Mouse (Mus musculus) midbrain, embryonic 15.5 days (tissue): ENCODE data around the gene Bank1. TPM values are rescaled to one million over a fixed set of nuclear protein-coding genes. Genes with fewer than 3 reads are reported as not detected.
"Not testable (repeated sequence)": the region's sequence is repeated elsewhere in the genome, so short reads cannot be mapped to it uniquely, and the experiment has no call there.

Source experiments
- ATAC-seq: fragments of 200-750 bp; cut with Nextera tagmentation; replicated peaks from 2 replicates; pipeline ENCODE4 v1.8.0; 2017; ENCODE audit warnings: moderate TSS enrichment
- H3K27ac ChIP-seq: fragments of 300-500 bp; sonication (generic); 2 replicates; pipeline ENCODE4 v1.5.1; 2015; ENCODE audit warnings: mild to moderate bottlenecking, inconsistent platforms
- H3K27me3 ChIP-seq: fragments of 300-500 bp; sonication (generic); replicated peaks from 2 replicates; pipeline ENCODE4 v1.6.1; 2015; ENCODE audit warnings: inconsistent platforms
- H3K36me3 ChIP-seq: fragments of 300-500 bp; sonication (generic); replicated peaks from 2 replicates; pipeline ENCODE4 v1.6.1; 2015; ENCODE audit warnings: inconsistent platforms
- H3K4me1 ChIP-seq: fragments of 300-500 bp; sonication (generic); 2 replicates; pipeline ENCODE4 v1.6.1; 2015; ENCODE audit warnings: inconsistent platforms
- H3K4me2 ChIP-seq: fragments of 300-500 bp; sonication (generic); 2 replicates; pipeline ENCODE4 v1.6.1; 2015; ENCODE audit warnings: inconsistent platforms, mild to moderate bottlenecking, moderate library complexity
- H3K4me3 ChIP-seq: fragments of 300-500 bp; sonication (generic); 2 replicates; pipeline ENCODE4 v1.5.1; 2015; ENCODE audit warnings: mild to moderate bottlenecking, inconsistent platforms
- H3K9ac ChIP-seq: fragments of 300-500 bp; sonication (generic); 2 replicates; pipeline ENCODE4 v1.6.1; 2015; ENCODE audit warnings: mild to moderate bottlenecking, inconsistent platforms
- H3K9me3 ChIP-seq: fragments of 300-500 bp; sonication (generic); 2 replicates; pipeline ENCODE4 v1.6.1; 2016; ENCODE audit warnings: inconsistent platforms
- WGBS: fragments of 180-500 bp; shearing (Covaris S2); methylation state at CpG from one replicate; pipeline ENCODE4 v1.1.7; 2015; ENCODE audit warnings: mixed read lengths; 5-methylcytosine and 5-hydroxymethylcytosine counted together
- polyA plus RNA-seq: library from polyadenylated mRNA; unstranded; fragments of >200 nt; fragmentation: Nextera tagmentation; extraction: Ambion mirVana; gene quantifications from 2 replicates; pipeline ENCODE4 v1.2.1, GENCODE M21; 2015

Bank1 gene
- polyA plus RNA-seq, 1 experiment from 2014 or later, result 0.41 TPM

DNA sequence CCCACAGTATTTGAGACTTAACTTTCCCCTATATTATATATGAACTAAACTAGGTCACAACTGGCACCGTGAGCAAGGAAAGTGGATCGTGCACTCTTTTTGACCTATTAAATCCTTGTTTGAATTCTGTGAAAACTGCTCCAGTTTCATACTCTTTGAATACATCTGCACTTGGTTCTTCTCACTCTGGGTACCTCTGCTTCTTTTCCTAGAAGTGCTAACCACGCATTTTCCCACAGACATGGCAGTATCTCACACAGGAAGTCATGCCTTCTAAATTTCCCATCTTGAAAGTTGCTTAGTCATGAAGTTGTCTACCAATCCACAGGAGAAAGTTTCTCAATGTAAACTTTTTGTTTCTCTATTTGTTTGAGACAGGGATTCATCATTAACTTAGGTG is 3.9 kb downstream of the Bank1 start:
- Histone ChIP-seq H3K9me3 (no peaks in the 10 kb centered on the region), H3K27me3 (no peaks in the 10 kb centered on the region), H3K4me2 (no peak overlapping the region), H3K27ac (no peak overlapping the region), H3K4me1 (no peaks in the 10 kb centered on the region), H3K36me3 (no peaks in the 10 kb centered on the region), H3K9ac (no peak overlapping the region), H3K4me3 (no peak overlapping the region)
- WGBS, result 92% methylated on average over 3 of the region's 3 CpGs
- no peak for ATAC-seq

DNA sequence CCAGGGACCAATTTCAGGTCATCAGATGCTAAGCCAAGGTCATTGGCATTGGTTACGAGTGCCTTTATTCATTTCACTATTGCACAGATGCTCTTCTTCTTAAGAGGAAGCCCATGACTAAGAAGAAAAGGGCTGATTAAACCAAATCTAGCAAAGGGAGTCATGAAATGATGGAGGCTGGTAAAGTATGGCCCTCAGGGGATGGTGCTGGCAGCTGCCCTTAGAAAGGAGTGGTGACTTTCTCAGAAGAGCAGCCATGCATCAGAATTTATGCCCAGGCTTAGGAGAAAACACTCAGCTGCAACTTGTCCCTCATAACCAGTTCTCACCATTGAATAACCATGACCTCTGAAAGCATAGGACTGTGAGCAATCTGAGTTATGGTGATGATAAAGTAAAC is 17.4 kb downstream of the Bank1 start:
- Histone ChIP-seq H3K4me3 (no peak overlapping the region), H3K36me3 (no peaks in the 10 kb centered on the region), H3K4me1 (no peaks in the 10 kb centered on the region), H3K27me3 (no peaks in the 10 kb centered on the region), H3K9me3 (no peaks in the 10 kb centered on the region), H3K9ac (no peak overlapping the region), H3K4me2 (no peak overlapping the region), H3K27ac (no peak overlapping the region)
- no peak for ATAC-seq
- 85% methylated on average over 1 of the region's 1 CpGs for WGBS

DNA sequence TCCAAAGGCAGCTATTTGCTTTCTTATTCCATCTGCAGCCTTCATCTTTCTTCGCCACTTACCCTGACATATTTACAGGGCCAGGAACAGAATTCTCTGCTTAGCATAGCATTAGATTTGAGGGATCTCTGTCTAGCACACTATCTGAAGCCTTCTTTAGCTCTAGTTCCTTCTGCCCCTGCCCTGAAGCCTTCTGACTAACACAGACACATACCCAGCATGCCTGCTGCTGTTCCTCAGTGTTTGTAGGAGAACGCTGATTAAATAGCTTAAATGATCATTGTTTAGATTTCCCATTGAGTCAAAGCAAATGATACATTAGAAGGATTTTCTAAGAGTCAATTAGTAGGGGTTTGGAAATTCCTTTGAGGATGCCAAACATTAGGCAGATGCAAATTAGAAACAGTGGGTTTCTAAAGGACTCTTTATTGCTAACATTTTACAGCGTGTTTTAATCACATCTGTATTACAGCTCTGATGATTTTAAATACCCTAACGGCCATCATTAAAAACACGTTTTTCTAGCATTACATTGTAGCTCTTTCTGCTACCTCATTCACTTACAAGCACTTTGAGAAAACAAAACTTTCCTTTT is 19.2 kb downstream of the Bank1 start:
- Histone ChIP-seq H3K9me3 (no peaks in the 10 kb centered on the region), H3K4me1 (no peaks in the 10 kb centered on the region), H3K27me3 (no peaks in the 10 kb centered on the region), H3K27ac (no peak overlapping the region), H3K36me3 (no peaks in the 10 kb centered on the region), H3K4me3 (no peak overlapping the region), H3K4me2 (no peak overlapping the region), H3K9ac (no peak overlapping the region)
- no peak for ATAC-seq
- 62% methylated on average over 5 of the region's 5 CpGs for WGBS

DNA sequence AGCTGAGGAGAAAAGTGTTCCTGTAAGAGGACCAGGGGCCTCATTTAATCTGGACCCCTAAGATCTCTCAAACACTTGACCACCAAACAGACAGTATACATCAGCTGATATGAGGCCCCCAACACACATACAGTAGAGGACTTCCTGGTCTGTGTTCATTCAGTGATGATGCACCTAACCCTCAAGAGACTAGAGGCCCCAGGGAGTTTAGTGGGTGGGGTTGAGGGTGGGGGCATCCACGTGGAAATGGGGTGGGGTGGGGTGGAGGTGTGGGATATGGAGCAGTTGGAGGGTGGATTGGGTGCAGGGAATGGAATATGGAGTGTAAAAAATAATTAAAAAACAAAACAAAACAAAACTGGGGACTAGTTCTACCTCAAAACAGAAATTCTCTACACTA is 23.3 kb downstream of the Bank1 start:
- no peak for ATAC-seq
- no peak overlapping the region for H3K4me2 ChIP-seq
- H3K4me1 ChIP-seq, result no peaks in the 10 kb centered on the region
- WGBS, result 39% methylated on average over 1 of the region's 1 CpGs
- H3K36me3 ChIP-seq, result no peaks in the 10 kb centered on the region
- no peak overlapping the region for H3K9ac ChIP-seq
- H3K9me3 ChIP-seq, result no peaks in the 10 kb centered on the region
- no peak overlapping the region for H3K4me3 ChIP-seq
- H3K27ac ChIP-seq, result no peak overlapping the region
- no peaks in the 10 kb centered on the region for H3K27me3 ChIP-seq

- H3K27ac ChIP-seq, H3K9ac ChIP-seq: not testable (repeated sequence)
- 86% methylated on average over 2 of the region's 2 CpGs for WGBS
Observed at GRCm38 (mm10) chr3:136300810-136301209, 25.1 kb downstream of the Bank1 start.

DNA sequence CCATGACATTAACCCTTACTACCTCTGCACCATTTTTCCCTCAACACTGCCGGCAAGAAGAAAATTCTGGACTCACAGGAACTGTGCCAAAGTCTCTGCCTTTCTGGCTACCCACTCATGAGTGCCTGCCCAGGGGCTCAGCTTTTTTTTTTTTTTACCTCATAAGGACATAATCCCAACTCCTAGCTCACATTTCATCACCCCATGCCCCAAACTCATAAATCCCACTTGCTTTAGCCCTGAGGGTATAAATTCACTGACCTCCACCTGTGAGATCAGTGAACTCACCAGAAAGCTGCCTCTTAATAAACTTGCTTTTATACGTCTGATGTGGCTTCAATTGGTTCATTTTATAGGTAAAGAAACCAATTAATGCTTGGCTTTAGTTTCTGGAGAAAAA is 28.5 kb downstream of the Bank1 start:
- Histone ChIP-seq H3K9ac (no peak overlapping the region), H3K27me3 (no peaks in the 10 kb centered on the region), H3K4me1 (no peaks in the 10 kb centered on the region), H3K4me3 (no peak overlapping the region), H3K4me2 (no peak overlapping the region), H3K27ac (no peak overlapping the region), H3K9me3 (no peaks in the 10 kb centered on the region), H3K36me3 (no peaks in the 10 kb centered on the region)
- no peak for ATAC-seq
- WGBS, result 85% methylated on average over 2 of the region's 2 CpGs

More at GRCm38 (mm10) chr3:136300810-136301209, 25.1 kb downstream of the Bank1 start:
- H3K4me1 ChIP-seq, ATAC-seq, H3K4me3 ChIP-seq, H3K36me3 ChIP-seq, H3K27me3 ChIP-seq, H3K4me2 ChIP-seq, H3K9me3 ChIP-seq: not testable (repeated sequence)

DNA sequence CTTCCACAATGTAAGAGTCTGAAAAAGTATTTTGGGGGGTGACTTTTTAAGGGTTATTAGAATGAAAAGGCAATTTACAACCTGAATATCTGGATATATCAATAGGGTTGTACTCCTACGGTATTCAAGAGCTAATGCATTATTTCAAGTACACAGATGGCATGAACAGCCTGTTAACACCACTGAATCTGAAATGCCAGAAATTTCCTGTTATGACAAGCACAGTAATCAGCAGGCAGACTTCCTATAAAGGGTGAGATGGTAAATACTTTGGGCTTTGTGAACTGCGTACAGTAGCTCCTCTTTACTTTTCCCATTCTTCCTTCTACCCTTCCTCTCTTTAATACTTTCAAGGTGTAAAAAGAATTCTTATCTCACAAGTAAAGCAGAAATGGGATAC is 30.6 kb downstream of the Bank1 start:
- no peaks in the 10 kb centered on the region for H3K27me3 ChIP-seq
- H3K9me3 ChIP-seq, result no peaks in the 10 kb centered on the region
- H3K9ac ChIP-seq, result no peak overlapping the region
- no peaks in the 10 kb centered on the region for H3K4me1 ChIP-seq
- 89% methylated on average over 2 of the region's 2 CpGs for WGBS
- no peaks in the 10 kb centered on the region for H3K36me3 ChIP-seq
- ATAC-seq, result no peak
- no peak overlapping the region for H3K4me3 ChIP-seq
- no peak overlapping the region for H3K27ac ChIP-seq
- no peak overlapping the region for H3K4me2 ChIP-seq

DNA sequence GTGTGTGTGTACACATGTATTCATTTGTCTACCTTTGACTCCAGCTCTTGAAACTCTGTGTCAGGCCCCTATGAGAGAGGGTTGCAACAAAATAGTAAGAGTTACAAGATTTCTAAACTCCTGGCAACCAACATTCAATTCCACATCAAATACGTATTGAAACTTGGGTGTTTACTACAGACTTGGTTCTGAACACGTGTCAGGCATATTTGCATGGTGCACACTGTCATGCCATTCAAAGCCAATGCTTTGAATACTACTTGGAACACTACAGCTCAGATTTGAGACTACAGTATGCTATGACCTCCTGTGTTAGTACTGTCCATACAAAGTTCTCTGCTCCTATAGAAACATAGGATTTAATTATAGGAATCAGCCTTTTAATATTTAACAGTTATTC is 38.0 kb downstream of the Bank1 start:
- Histone ChIP-seq H3K9me3 (no peaks in the 10 kb centered on the region), H3K4me3 (no peak overlapping the region), H3K9ac (no peak overlapping the region), H3K4me2 (no peak overlapping the region), H3K27ac (no peak overlapping the region), H3K27me3 (no peaks in the 10 kb centered on the region), H3K4me1 (no peaks in the 10 kb centered on the region), H3K36me3 (no peaks in the 10 kb centered on the region)
- ATAC-seq, result no peak
- WGBS, result 83% methylated on average over 2 of the region's 2 CpGs

- WGBS, result 91% methylated on average over 8 of the region's 8 CpGs
- Histone ChIP-seq H3K4me1 (no peaks in the 10 kb centered on the region), H3K4me3 (no peak overlapping the region), H3K9me3 (no peaks in the 10 kb centered on the region), H3K36me3 (no peaks in the 10 kb centered on the region), H3K27ac (no peak overlapping the region), H3K9ac (no peak overlapping the region), H3K4me2 (no peak overlapping the region), H3K27me3 (no peaks in the 10 kb centered on the region)
- ATAC-seq, result no peak
Observed at GRCm38 (mm10) chr3:136264969-136265595, 60.8 kb downstream of the Bank1 start.

DNA sequence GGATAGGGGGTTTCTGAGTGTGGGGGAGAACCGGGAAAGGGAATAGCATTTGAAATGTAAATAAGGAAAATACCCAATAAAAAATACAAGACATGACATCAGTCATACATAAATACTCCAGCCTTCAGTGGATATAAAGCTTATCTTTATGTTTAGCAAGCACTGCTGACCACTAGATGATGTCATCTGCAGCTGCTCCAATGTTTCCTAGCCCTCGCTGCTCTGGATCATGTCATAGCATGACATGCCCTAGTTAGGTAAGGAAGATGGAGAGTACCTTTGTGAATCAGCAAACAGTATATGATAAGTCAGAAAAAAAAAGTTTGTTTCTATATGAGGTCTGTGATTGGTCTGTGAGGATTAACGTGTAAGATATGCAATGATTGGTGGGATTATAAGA is 68.1 kb downstream of the Bank1 start:
- Histone ChIP-seq H3K4me3 (no peak overlapping the region), H3K4me2 (no peak overlapping the region), H3K27me3 (no peaks in the 10 kb centered on the region), H3K4me1 (no peaks in the 10 kb centered on the region), H3K27ac (no peak overlapping the region), H3K9me3 (no peaks in the 10 kb centered on the region), H3K36me3 (no peaks in the 10 kb centered on the region), H3K9ac (no peak overlapping the region)
- no peak for ATAC-seq
- 90% methylated on average over 3 of the region's 3 CpGs for WGBS

DNA sequence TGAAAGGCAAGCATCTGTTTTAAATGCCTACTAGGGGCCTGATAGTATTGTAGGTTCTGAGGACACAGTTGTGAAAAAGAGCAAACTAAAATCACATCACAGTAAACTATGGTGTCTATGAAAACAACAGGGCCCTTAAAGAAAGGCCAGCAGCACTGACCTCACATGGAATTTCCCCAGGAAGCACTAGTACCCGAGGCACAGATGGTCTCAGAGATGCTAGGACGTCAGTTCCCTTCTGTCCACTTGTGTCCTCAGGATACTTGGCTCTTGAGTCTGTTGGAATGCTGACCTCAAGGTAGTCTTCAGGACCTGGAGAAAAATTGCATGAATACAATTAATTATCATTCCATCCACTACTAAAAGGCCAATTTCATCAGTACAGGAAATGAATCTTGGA is 71.2 kb downstream of the Bank1 start:
- no peaks in the 10 kb centered on the region for H3K36me3 ChIP-seq
- no peak for ATAC-seq
- no peaks in the 10 kb centered on the region for H3K27me3 ChIP-seq
- no peak overlapping the region for H3K27ac ChIP-seq
- WGBS, result 65% methylated on average over 2 of the region's 2 CpGs
- no peaks in the 10 kb centered on the region for H3K9me3 ChIP-seq
- H3K9ac ChIP-seq, result no peak overlapping the region
- no peak overlapping the region for H3K4me3 ChIP-seq
- H3K4me2 ChIP-seq, result no peak overlapping the region
- H3K4me1 ChIP-seq, result no peaks in the 10 kb centered on the region

- Histone ChIP-seq H3K27ac (no peak overlapping the region), H3K9ac (no peak overlapping the region), H3K4me3 (no peak overlapping the region), H3K4me2 (no peak overlapping the region), H3K36me3 (no peaks in the 10 kb centered on the region), H3K4me1 (no peaks in the 10 kb centered on the region), H3K9me3 (no peaks in the 10 kb centered on the region), H3K27me3 (no peaks in the 10 kb centered on the region)
- no peak for ATAC-seq
- WGBS, result 75% methylated on average over 4 of the region's 4 CpGs
Observed at GRCm38 (mm10) chr3:136252820-136253219, 73.0 kb downstream of the Bank1 start.

GRCm38 (mm10) chr3:136251578-136251977 is 74.3 kb downstream of the Bank1 start:
- Histone ChIP-seq H3K9ac (no peak overlapping the region), H3K4me1 (no peaks in the 10 kb centered on the region), H3K27me3 (no peaks in the 10 kb centered on the region), H3K4me2 (no peak overlapping the region), H3K27ac (no peak overlapping the region), H3K9me3 (no peaks in the 10 kb centered on the region), H3K4me3 (no peak overlapping the region), H3K36me3 (no peaks in the 10 kb centered on the region)
- 94% methylated on average over 4 of the region's 4 CpGs for WGBS
- ATAC-seq, result no peak
